8 mouse cellular contexts compared by ENCODE assay signal in the genomic region with DNA sequence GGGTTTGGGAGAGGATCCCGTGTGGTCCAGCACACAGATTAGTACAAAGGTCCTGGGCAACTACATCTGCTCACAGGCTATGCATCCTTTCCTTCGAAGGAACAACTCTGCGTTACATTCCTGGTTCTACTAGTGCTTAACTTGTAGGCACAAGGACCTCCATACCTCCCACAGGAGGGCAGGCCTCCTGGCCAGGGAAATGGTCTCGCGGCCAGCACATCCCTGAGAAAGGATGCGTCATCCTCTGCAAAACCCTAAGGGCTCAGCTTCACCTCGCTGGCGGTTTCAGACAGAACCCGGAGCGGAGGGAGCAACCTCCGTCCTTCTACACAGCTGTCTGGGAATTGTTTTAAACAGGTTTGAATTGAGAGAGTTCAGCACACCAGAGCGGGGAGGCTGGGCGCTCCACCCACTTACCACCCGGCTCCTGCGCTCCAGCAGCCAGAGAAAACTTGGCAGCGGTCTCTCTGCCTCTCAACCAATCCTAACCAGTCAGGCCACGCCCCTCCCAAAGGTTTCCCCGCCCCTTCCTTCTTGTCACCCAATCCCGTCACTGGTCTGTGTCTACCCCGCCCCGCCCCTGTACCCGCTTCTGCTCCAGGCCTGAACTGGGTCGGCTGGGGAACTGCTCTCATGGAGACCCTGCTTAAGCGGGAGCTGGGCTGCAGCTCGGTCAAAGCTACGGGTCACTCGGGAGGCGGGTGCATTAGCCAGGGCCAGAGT. TPM values are rescaled to one million over a fixed set of nuclear protein-coding genes. Genes with fewer than 3 reads are reported as not detected.
DNase-seq lines count a peak whose midpoint lies in the region; ATAC-seq and TF ChIP-seq lines count a peak whose summit lies in the region.

A gene (plus strand): TSS at position 572 of the 723 bp plus-strand sequence.

- H3K27ac ChIP-seq in CH12.LX (ENCODE audit: insufficient read depth, low read depth): no peak within 1 kb of the TSS
- peak within 1 kb of the TSS; percentile 8; the same call in 1 of the 2 replicates for H3K27ac ChIP-seq in forebrain, embryonic 11.5 days (ENCODE audit: low read depth, low read length)
- H3K27ac ChIP-seq in heart, embryonic 16.5 days (ENCODE audit: low read length): peak within 1 kb of the TSS; percentile 85
- peak within 1 kb of the TSS; percentile 97 for H3K27ac ChIP-seq in liver, embryonic 15.5 days (replicated peaks)
- peak within 1 kb of the TSS; percentile 10; the same call in 1 of the 2 replicates for H3K27ac ChIP-seq in neural tube, embryonic 12.5 days

- peak; percentile 78 for TF ChIP-seq POLR2A in CH12.LX (IDR thresholded peaks at IDR 0.05; ENCODE audit: low read depth, low read length)

- no peaks in the 10 kb centered on the region for H3K27me3 ChIP-seq in CH12.LX (replicated peaks)
- no peaks in the 10 kb centered on the region for H3K27me3 ChIP-seq in forebrain, embryonic 11.5 days (ENCODE audit: control insufficient read depth, insufficient read depth, low read length)
- no peaks in the 10 kb centered on the region for H3K27me3 ChIP-seq in heart, embryonic 16.5 days (ENCODE audit: control insufficient read depth, insufficient read depth, low read length)
- H3K27me3 ChIP-seq in liver, embryonic 15.5 days: no peaks in the 10 kb centered on the region; the same call in 1 of the 2 replicates
- no peaks in the 10 kb centered on the region for H3K27me3 ChIP-seq in neural tube, embryonic 12.5 days (replicated peaks)

- no peak for TF ChIP-seq CTCF in CH12.LX (conservative IDR thresholded peaks at IDR 0.05 in 1 of 2, IDR thresholded peaks at IDR 0.05 in 1 of 2; ENCODE audit: low read depth in 2 of 2, low read length in 2 of 2)

- no peaks in the 10 kb centered on the region for H3K9me3 ChIP-seq in CH12.LX (replicated peaks; ENCODE audit: low read length)
- no peaks in the 10 kb centered on the region for H3K9me3 ChIP-seq in forebrain, embryonic 11.5 days (ENCODE audit: control insufficient read depth, low read length)
- H3K9me3 ChIP-seq in heart, embryonic 16.5 days (replicated peaks; ENCODE audit: control insufficient read depth, low read length): no peaks in the 10 kb centered on the region
- no peaks in the 10 kb centered on the region for H3K9me3 ChIP-seq in liver, embryonic 15.5 days (replicated peaks)
- no peaks in the 10 kb centered on the region for H3K9me3 ChIP-seq in neural tube, embryonic 12.5 days

- peak; percentile 100 for ATAC-seq in forebrain, embryonic 11.5 days (replicated peaks; ENCODE audit: low FRiP score)
- peak; percentile 100 for ATAC-seq in heart, embryonic 16.5 days (replicated peaks; ENCODE audit: extremely low read depth, insufficient read depth, low FRiP score)
- peak; percentile 97 for ATAC-seq in liver, embryonic 15.5 days (ENCODE audit: insufficient read depth)
- peak; percentile 100 for ATAC-seq in neural tube, embryonic 12.5 days (ENCODE audit: low FRiP score, low read depth)

- peaks cover 0 to 8% of the 10 kb centered on the region in 2 experiments for H3K36me3 ChIP-seq in CH12.LX (replicated peaks in 1 of 2; ENCODE audit: control insufficient read depth in 1 of 2, insufficient read depth in 1 of 2, low read length in 1 of 2)
- no peaks in the 10 kb centered on the region for H3K36me3 ChIP-seq in forebrain, embryonic 11.5 days (ENCODE audit: control insufficient read depth, insufficient read depth, low read length)
- H3K36me3 ChIP-seq in heart, embryonic 16.5 days (ENCODE audit: control insufficient read depth, insufficient read depth): no peaks in the 10 kb centered on the region
- peaks cover 23% of the 10 kb centered on the region for H3K36me3 ChIP-seq in liver, embryonic 15.5 days (replicated peaks)
- H3K36me3 ChIP-seq in neural tube, embryonic 12.5 days: no peaks in the 10 kb centered on the region

- 1% methylated on average over 28 of the region's 28 CpGs for WGBS in forebrain, embryonic 11.5 days
- WGBS in heart, embryonic 16.5 days: 1% methylated on average over 28 of the region's 28 CpGs
- 3% methylated on average over 28 of the region's 28 CpGs for WGBS in liver, embryonic 15.5 days (ENCODE audit: insufficient replicate concordance)
- 2% methylated on average over 28 of the region's 28 CpGs for WGBS in neural tube, embryonic 12.5 days

- H3K4me2 ChIP-seq in CH12.LX (ENCODE audit: insufficient read depth, low read depth, poor library complexity, severe bottlenecking): peak within 1 kb of the TSS; percentile 99
- peak within 1 kb of the TSS; percentile 79 for H3K4me2 ChIP-seq in forebrain, embryonic 11.5 days (ENCODE audit: low read depth, low read length, severe bottlenecking)
- H3K4me2 ChIP-seq in heart, embryonic 16.5 days (ENCODE audit: low read depth, low read length): peak within 1 kb of the TSS; percentile 88
- H3K4me2 ChIP-seq in liver, embryonic 15.5 days: peak within 1 kb of the TSS; percentile 94
- H3K4me2 ChIP-seq in neural tube, embryonic 12.5 days (replicated peaks): peak within 1 kb of the TSS; percentile 80

- TF ChIP-seq EP300 in CH12.LX (IDR thresholded peaks at IDR 0.05; ENCODE audit: low read length): 0 out of 2 replicates have a peak, but pooled peaks have one; percentile 52

- peak within 1 kb of the TSS; percentile 77 for H3K9ac ChIP-seq in CH12.LX (ENCODE audit: insufficient read depth, low read depth)
- H3K9ac ChIP-seq in forebrain, embryonic 11.5 days (ENCODE audit: low read length): peak within 1 kb of the TSS; percentile 76
- H3K9ac ChIP-seq in heart, embryonic 16.5 days (ENCODE audit: low read length): peak within 1 kb of the TSS; percentile 84
- H3K9ac ChIP-seq in liver, embryonic 15.5 days: peak within 1 kb of the TSS; percentile 86
- H3K9ac ChIP-seq in neural tube, embryonic 12.5 days: peak within 1 kb of the TSS; percentile 64

- DNase-seq in CH12.LX (ENCODE audit: extremely low read depth): peak; percentile 100
- peak; percentile 99 for DNase-seq in c-Kit-positive CD71-positive TER-119-negative erythroid progenitor cells, embryonic 14.5 days (ENCODE audit: low read depth)
- DNase-seq in forebrain, embryonic 11.5 days (ENCODE audit: low spot score): peak; percentile 99
- DNase-seq in kidney, postnatal 36 days: peak; percentile 100
- DNase-seq in telencephalon, adult 2 months (ENCODE audit: low read depth, low spot score): peak; percentile 99

- H3K4me1 ChIP-seq in CH12.LX (ENCODE audit: control insufficient read depth in 1 of 2, insufficient read depth in 2 of 2): peaks cover 2 to 16% of the 10 kb centered on the region in 2 experiments
- H3K4me1 ChIP-seq in forebrain, embryonic 11.5 days (replicated peaks; ENCODE audit: control insufficient read depth, insufficient read depth, low read length): no peaks in the 10 kb centered on the region
- peaks cover 12% of the 10 kb centered on the region for H3K4me1 ChIP-seq in heart, embryonic 16.5 days (ENCODE audit: control insufficient read depth, insufficient read depth, low read length)
- peaks cover 55% of the 10 kb centered on the region for H3K4me1 ChIP-seq in liver, embryonic 15.5 days (replicated peaks)
- H3K4me1 ChIP-seq in neural tube, embryonic 12.5 days: peaks cover 10% of the 10 kb centered on the region; the same call in 1 of the 2 replicates

- H3K4me3 ChIP-seq in CH12.LX (replicated peaks in 1 of 3; ENCODE audit: low read depth in 2 of 3, low read length in 2 of 3, poor library complexity in 1 of 3): peak within 1 kb of the TSS; percentile 77 to 89 (median 88)
- H3K4me3 ChIP-seq in forebrain, embryonic 11.5 days (ENCODE audit: low read depth, low read length): peak within 1 kb of the TSS; percentile 74
- peak within 1 kb of the TSS; percentile 78 for H3K4me3 ChIP-seq in heart, embryonic 16.5 days (ENCODE audit: low read length)
- H3K4me3 ChIP-seq in liver, embryonic 15.5 days (replicated peaks): peak within 1 kb of the TSS; percentile 94
- peak within 1 kb of the TSS; percentile 73 for H3K4me3 ChIP-seq in neural tube, embryonic 12.5 days

- in situ Hi-C loops in CH12.LX (cut with MboI; ENCODE audit: low pct_ligation_motif_present, low pct_unique_long_range_greater_than_20kb, low sequenced_read_pairs): no loop called here

- no peaks in the 10 kb centered on the region for H3K79me2 ChIP-seq in CH12.LX (replicated peaks; ENCODE audit: control insufficient read depth, extremely low read depth, insufficient read depth, poor library complexity, severe bottlenecking)

- no peak for TF ChIP-seq RAD21 in CH12.LX (IDR thresholded peaks at IDR 0.05; ENCODE audit: low read depth, low read length)

- dilution Hi-C loops in CH12.LX (cut with MboI; ENCODE audit: extremely low pct_ligation_motif_present, extremely low pct_unique_long_range_greater_than_20kb, low sequenced_read_pairs): no loop called here

TF ChIP-seq in CH12.LX, 34 proteins besides CTCF, POLR2A, EP300 and RAD21 (continues in another document):
- TF ChIP-seq MEF2A (IDR thresholded peaks at IDR 0.05; ENCODE audit: borderline replicate concordance, low read depth, low read length) (0 out of 2 replicates have a peak, but pooled peaks have one; percentile 38), PAX5 (IDR thresholded peaks at IDR 0.05; ENCODE audit: low read length) (no peak), IRF4 (IDR thresholded peaks at IDR 0.05; ENCODE audit: low read depth, low read length) (no peak; the same call in 1 of the 2 replicates), CHD2 (IDR thresholded peaks at IDR 0.05; ENCODE audit: low read length) (peak; percentile 70), JUND (conservative IDR thresholded peaks at IDR 0.05; ENCODE audit: low read depth, low read length) (no peak), MAX (IDR thresholded peaks at IDR 0.05; ENCODE audit: low read length) (peak; percentile 28; the same call in 1 of the 2 replicates), E2F4 (IDR thresholded peaks at IDR 0.05; ENCODE audit: insufficient replicate concordance, low read depth, low read length) (0 out of 2 replicates have a peak, but pooled peaks have one; percentile 30), ZKSCAN1 (IDR thresholded peaks at IDR 0.05; ENCODE audit: borderline replicate concordance, low read depth, low read length) (no peak), CHD1 (IDR thresholded peaks at IDR 0.05; ENCODE audit: low read depth, low read length) (peak; percentile 69; the same call in 1 of the 2 replicates), GABPA (IDR thresholded peaks at IDR 0.05; ENCODE audit: insufficient replicate concordance, low read depth, low read length) (no peak), RCOR1 (conservative IDR thresholded peaks at IDR 0.05; ENCODE audit: low read depth, low read length) (0 out of 2 replicates have a peak, but pooled peaks have one; percentile 55), ETS1 (conservative IDR thresholded peaks at IDR 0.05; ENCODE audit: low read depth, low read length) (0 out of 2 replicates have a peak, but pooled peaks have one; percentile 15)

RNA-seq across cellular contexts. Expression of the gene that starts here (rescaled TPM):
- 9.8 and 11.2 TPM in 2 replicates for total RNA-seq in CH12.LX (2012; rRNA removed)
- 9.7 and 11.2 TPM in 2 replicates for total RNA-seq in CH12.LX (2014; rRNA removed)
- 3.6 and 3.8 TPM in 2 replicates for polyA plus RNA-seq in CH12.LX (2012; ENCODE audit: insufficient read length, low read depth)
- 8.5 and 8.9 TPM in 2 replicates for polyA plus RNA-seq in forebrain, embryonic 11.5 days (2014; fragmentation: Nextera tagmentation; extraction: Ambion mirVana)
- polyA plus RNA-seq in heart, embryonic 16.5 days (2015; fragmentation: Nextera tagmentation; extraction: Ambion mirVana): 4.4 and 6.0 TPM in 2 replicates
- 27.3 and 28.1 TPM in 2 replicates for polyA plus RNA-seq in liver, embryonic 15.5 days (2015; fragmentation: Nextera tagmentation; extraction: Ambion mirVana)
- 7.1 and 9.7 TPM in 2 replicates for polyA plus RNA-seq in neural tube, embryonic 12.5 days (2016; fragmentation: Nextera tagmentation; extraction: Ambion mirVana)
